Mouse (Mus musculus) embryonic fibroblast, embryonic 13.5 days (primary cell): ENCODE results near the gene Ppp1r14a. TPM values are rescaled to one million over a fixed set of nuclear protein-coding genes. Genes with fewer than 3 reads are reported as not detected.

ENCODE experiments used
- H3K27ac ChIP-seq: 2 replicates; pipeline ENCODE4 v1.5.1; 2012; ENCODE audit warnings: low read length, control low read depth, inconsistent platforms; ENCODE audit not compliant: insufficient read depth
- H3K4me1 ChIP-seq: 2 replicates; pipeline ENCODE4 v1.6.1; 2011; ENCODE audit warnings: low read length; ENCODE audit not compliant: control insufficient read depth, insufficient read depth
- H3K4me3 ChIP-seq: 2 replicates; pipeline ENCODE4 v1.5.1; 2011; ENCODE audit warnings: mild to moderate bottlenecking, control low read depth, low read length; ENCODE audit not compliant: insufficient read depth
- CTCF ChIP-seq: IDR thresholded peaks from 2 replicates; pipeline ENCODE4 v1.5.1; 2011; ENCODE audit warnings: mild to moderate bottlenecking, control low read depth, low read length, moderate library complexity, borderline replicate concordance; ENCODE audit not compliant: insufficient read depth
- POLR2A ChIP-seq: IDR thresholded peaks from 2 replicates; pipeline ENCODE4 v1.6.1; 2011; ENCODE audit warnings: low read depth, mild to moderate bottlenecking, control low read depth, low read length, moderate library complexity
- polyA plus RNA-seq: library from polyadenylated mRNA; stranded (reverse); fragments of >200 nt; gene quantifications from 2 replicates; pipeline ENCODE4 v1.2.4, GENCODE M21; 2011; ENCODE audit warnings: low read depth; ENCODE audit not compliant: missing spikeins, insufficient read length

Gene Ppp1r14a
- polyA plus RNA-seq: 8.2 and 12.8 TPM in 2 replicates

DNA sequence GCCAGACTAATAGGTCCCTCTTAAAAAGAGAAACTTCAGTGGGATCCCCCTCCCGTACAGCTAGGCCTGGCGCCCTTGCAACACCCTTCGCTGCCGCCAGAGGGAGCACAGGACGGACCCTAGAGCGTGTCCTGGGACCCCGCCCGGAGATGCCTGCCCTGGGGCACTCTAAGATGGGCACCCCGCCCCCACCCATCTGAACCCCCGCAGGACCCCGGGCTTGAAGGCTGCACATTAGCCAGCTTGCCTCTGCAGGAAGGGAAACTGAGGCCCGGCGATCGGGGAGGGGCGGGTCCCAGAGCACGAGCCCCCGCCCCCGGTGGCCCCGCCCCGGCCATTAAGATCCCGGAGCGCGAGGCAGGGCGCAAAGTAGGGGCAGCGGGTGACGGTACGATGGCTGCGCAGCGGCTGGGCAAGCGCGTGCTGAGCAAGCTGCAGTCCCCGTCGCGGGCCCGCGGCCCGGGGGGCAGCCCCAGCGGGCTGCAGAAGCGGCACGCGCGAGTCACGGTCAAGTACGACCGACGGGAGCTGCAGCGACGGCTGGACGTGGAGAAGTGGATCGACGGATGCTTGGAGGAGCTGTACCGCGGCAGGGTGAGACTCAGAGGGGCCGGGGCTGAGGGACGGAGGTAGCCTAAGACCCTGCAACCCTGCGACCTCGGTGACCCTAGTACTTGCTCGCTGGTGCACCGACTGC, at the start of gene Ppp1r14a:
Ppp1r14a (plus strand) TSS at position 367 of the 697 bp plus-strand sequence.
- H3K27ac ChIP-seq: no peak within 1 kb of the TSS
- peaks cover 3% of the 10 kb centered on the region; the same call in 1 of the 2 replicates for H3K4me1 ChIP-seq
- TF ChIP-seq CTCF (peak; percentile 90), POLR2A (peak; percentile 74)
- peak within 1 kb of the TSS; percentile 59 for H3K4me3 ChIP-seq

- Histone ChIP-seq H3K27ac (no peak overlapping the region), H3K4me3 (no peak overlapping the region), H3K4me1 (peaks cover 6% of the 10 kb centered on the region; the same call in 1 of the 2 replicates)
- TF ChIP-seq POLR2A: no peak; the same call in 1 of the 2 replicates
- peak; percentile 28; the same call in 1 of the 2 replicates for TF ChIP-seq CTCF
Measured at GRCm38 (mm10) chr7:29244732-29245416, 44.2 kb upstream of the Ppp1r14a start.

- TF ChIP-seq POLR2A: no peak
- TF ChIP-seq CTCF: no peak
- Histone ChIP-seq H3K27ac (no peak overlapping the region), H3K4me3 (no peak overlapping the region), H3K4me1 (peaks cover 6% of the 10 kb centered on the region; the same call in 1 of the 2 replicates)
Measured at GRCm38 (mm10) chr7:29246015-29246414, 43.1 kb upstream of the Ppp1r14a start.

DNA sequence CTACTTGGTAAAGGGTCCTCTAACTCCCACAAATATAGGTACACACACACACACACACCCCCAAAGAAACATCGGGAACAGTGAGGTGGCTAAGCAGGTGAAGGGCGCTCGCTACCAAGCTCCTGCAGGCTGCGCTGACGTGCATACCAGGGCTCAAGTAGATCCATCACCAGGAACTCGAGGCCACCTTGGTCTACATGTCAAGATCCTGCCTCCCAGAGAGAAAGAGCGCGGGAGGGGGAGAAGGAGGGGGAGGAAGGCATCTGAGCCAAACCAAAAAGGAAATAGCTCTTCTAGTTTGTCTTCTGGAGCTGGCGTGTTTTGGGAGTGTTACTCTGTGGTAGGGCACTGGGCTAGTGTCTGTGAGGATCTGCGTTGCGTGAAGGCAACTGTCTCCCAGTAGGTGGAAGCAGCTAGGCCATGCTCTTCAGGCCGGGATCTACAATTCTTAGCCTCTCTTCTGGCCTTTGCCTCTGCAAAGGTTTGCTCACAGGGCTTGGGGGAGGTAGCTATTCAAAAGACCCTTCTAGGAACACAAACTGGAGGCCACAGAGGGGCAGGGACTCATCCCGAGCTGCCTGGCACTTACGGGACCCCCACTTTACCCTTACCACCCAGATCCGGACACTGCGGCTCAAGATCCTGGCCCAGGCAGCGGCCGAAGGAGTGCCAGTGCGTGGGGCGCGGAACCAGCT, 42.3 kb upstream of the Ppp1r14a start:
- H3K4me3 ChIP-seq: no peak overlapping the region
- TF ChIP-seq CTCF (no peak), POLR2A (no peak)
- peaks cover 6% of the 10 kb centered on the region; the same call in 1 of the 2 replicates for H3K4me1 ChIP-seq
- no peak overlapping the region for H3K27ac ChIP-seq

- Histone ChIP-seq H3K4me1 (peaks cover 6% of the 10 kb centered on the region; the same call in 1 of the 2 replicates), H3K27ac (no peak overlapping the region), H3K4me3 (peak overlapping the region; percentile 41)
- TF ChIP-seq POLR2A: no peak
- peak; percentile 80 for TF ChIP-seq CTCF
Measured at GRCm38 (mm10) chr7:29247314-29247700, 41.8 kb upstream of the Ppp1r14a start.

DNA sequence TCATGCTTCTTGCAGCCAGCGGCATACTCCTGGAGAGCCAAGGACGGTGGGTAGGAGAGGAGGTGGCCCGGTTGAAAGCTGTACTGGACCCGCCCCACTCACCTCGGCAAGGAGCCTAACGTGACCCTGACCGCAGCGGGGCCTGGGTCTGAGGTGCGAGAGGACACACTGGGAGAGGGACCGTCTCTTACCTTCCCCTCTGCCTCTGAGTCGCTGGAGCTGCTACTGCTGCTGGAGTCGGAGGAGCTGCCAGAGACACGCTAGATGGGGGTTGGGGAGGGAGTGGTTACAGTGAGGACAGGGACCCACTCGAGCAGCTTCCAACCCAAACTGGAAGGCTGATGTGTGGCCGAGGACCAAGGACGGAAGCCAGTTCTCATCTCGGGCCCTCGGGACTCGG, 41.4 kb upstream of the Ppp1r14a start:
- peaks cover 6% of the 10 kb centered on the region; the same call in 1 of the 2 replicates for H3K4me1 ChIP-seq
- peak overlapping the region; percentile 41 for H3K4me3 ChIP-seq
- TF ChIP-seq POLR2A: no peak; the same call in 1 of the 2 replicates
- TF ChIP-seq CTCF: no peak
- H3K27ac ChIP-seq: peak overlapping the region; percentile 27; the same call in 1 of the 2 replicates

GRCm38 (mm10) chr7:29248261-29248841, 40.8 kb upstream of the Ppp1r14a start, which contains the start of gene 2200002D01Rik:
Gene 2200002D01Rik, minus strand, starts transcription at chr7:29248466.
- H3K27ac ChIP-seq: peak within 1 kb of the TSS; percentile 27; the same call in 1 of the 2 replicates
- peaks cover 6% of the 10 kb centered on the region; the same call in 1 of the 2 replicates for H3K4me1 ChIP-seq
- H3K4me3 ChIP-seq: peak within 1 kb of the TSS; percentile 41
- TF ChIP-seq CTCF: no peak
- TF ChIP-seq POLR2A: peak; percentile 42

- Histone ChIP-seq H3K4me3 (no peak overlapping the region), H3K4me1 (peaks cover 6% of the 10 kb centered on the region; the same call in 1 of the 2 replicates), H3K27ac (no peak overlapping the region)
- TF ChIP-seq CTCF (no peak), POLR2A (no peak)
Measured at GRCm38 (mm10) chr7:29251166-29251565, 37.9 kb upstream of the Ppp1r14a start.

DNA sequence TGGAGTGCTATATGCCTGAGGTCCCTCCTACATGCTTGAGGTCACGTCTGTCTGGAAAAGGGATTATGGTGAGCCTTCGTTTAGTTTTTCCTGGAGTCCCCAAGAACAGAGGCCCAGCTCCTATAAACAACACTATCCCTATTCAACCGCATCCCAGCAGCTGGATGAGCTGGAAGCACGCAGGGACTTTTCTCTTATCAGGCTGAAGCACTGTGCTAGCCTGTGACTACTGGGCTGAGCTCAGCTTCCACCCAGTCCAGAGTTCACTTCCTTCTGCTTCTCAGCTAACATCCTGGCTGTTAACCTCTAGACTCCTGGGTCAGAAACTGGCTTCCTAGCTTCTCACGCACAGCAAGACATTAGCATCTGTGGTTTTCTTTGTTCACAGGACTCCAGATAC, 35.3 kb upstream of the Ppp1r14a start:
- TF ChIP-seq CTCF (no peak), POLR2A (no peak)
- Histone ChIP-seq H3K4me1 (0 out of 2 replicates have a peak, but pooled peaks cover 3% of the 10 kb centered on the region), H3K4me3 (no peak overlapping the region), H3K27ac (no peak overlapping the region)
